Mouse (Mus musculus): ENCODE data around the gene Olfr1420.
A peak's percentile ranks its signal among the peaks of the same experiment; 100 is the strongest.
"Not testable (repeated sequence)": the region's sequence is repeated elsewhere in the genome, so short reads cannot be mapped to it uniquely, and the experiment has no call there.

Olfr1420 gene

GRCm38 (mm10) chr19:11886265-11886664 is at the start of gene Olfr1420:
Olfr1420 (plus strand) TSS chr19:11886565.
- no peak for DNase-seq (ENCODE audit: low read depth)

- no peak for DNase-seq (ENCODE audit: low read depth)
Observed at GRCm38 (mm10) chr19:11839119-11839518, 47.2 kb upstream of the Olfr1420 start, which contains the start of gene Olfr1417. Olfr1417 (minus strand) TSS chr19:11839219.

DNA sequence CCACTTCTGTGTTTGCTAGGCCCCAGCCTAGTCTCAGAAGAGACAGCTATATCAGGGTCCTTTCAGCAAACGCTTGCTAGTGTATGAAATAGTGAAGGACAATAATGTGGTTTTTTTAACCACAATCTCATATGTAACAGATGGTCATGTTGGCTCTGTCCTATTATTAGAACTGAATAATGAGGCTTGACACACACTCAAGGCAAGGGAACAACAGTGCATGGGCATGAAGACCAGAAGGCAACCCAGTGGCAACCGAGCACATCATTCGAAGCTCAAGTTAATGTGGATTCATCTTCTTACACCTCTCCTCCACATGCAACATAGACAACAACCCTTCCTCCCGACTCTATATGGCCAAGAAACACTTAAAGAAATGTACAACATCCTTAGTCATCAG is 40.0 kb upstream of the Olfr1420 start:
- DNase-seq (ENCODE audit: low read depth), result no peak

DNA sequence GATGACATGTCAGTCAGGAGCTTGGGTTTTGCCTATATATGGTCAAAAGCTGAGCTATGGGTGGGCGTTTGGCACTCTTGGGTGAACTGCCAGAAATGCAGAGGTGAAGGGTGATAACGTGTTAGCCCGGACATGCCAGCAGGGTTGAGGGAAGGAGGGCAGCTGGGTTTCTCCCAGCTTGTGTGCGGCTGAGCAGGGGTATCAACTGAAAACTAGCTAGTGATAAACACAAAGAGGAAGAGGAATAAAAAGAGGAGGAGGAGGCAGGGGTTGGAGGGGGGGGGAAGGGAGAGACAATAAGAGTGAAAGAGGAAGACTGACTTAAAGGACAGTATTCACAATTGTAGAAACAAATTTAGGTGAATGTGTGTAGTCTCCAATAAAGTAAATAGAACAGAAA is 33.7 kb upstream of the Olfr1420 start:
- no peak for DNase-seq (ENCODE audit: low read depth)

DNA sequence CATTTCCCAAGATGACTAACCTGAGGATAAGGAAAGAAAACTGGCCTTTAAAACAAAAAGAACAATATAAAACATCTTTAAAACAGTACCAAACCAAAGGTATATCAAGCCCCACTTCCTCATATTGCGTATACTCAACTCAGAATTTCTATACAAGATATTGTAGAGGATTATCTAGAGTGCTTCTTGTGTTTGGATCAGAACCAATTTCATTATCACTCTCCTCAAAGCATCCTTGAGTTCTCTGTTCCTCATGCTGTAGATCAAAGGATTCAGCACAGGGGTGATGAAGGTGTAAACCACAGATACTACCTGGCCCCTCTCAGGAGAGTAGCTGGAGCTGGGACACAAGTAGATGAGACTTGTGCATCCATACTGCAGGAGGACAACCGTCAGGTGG is 31.5 kb upstream of the Olfr1420 start:
- no peak for DNase-seq (ENCODE audit: low read depth)

DNA sequence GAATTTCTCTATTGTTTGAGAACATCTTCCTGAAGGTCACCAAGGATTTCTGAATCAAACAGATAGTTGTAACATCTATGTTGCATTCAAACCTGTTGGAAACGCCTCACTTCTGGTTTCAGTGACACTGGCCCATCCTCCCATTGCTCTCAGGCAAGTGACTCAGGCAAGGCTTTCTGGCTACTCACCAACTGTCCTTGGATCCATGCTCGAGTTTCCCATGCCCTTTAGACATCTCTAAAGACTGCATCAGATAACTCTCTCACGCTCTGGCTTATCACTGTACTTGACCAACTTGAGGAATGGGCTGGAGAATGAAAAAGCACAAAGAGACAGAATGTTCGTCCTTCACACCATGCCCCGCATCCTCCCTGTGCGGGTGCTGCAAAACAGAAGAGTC is 29.9 kb upstream of the Olfr1420 start:
- DNase-seq (ENCODE audit: low read depth), result no peak

- no peak for DNase-seq (ENCODE audit: low read depth)
Observed at GRCm38 (mm10) chr19:11860966-11861365, 25.4 kb upstream of the Olfr1420 start, which contains the start of gene Olfr1418. Olfr1418 (minus strand) TSS chr19:11861066.

DNA sequence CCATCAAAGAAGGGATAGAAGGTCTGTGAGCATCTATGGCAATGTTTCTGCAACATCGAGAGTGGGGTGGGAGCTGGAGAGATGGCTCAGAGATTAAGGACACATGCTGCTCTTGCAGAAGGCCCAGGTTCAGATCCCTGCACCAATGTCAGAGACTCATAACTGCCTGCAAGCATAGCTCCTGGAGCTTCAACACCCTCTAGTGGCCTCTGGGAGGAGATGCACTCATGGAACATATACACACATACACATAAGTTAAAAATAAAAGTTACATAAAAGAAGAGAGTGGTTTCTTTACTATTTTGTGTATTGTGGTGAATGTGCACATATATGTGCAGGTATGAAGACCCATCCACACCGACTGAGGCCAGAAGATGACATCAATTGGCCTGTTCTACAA is 18.5 kb upstream of the Olfr1420 start:
- DNase-seq (ENCODE audit: low read depth), result no peak

GRCm38 (mm10) chr19:11875006-11875405 is 11.4 kb upstream of the Olfr1420 start, which contains the start of gene Olfr1419:
Olfr1419 (minus strand) TSS chr19:11875106.
- no peak for DNase-seq (ENCODE audit: low read depth)

- DNase-seq (ENCODE audit: low read depth), result not testable (repeated sequence)
Observed at GRCm38 (mm10) chr19:11878404-11878803, 8.0 kb upstream of the Olfr1420 start.

GRCm38 (mm10) chr19:11911021-11911420 is 24.7 kb downstream of the Olfr1420 start:
- no peak for DNase-seq (ENCODE audit: low read depth)

- DNase-seq (ENCODE audit: low read depth), result no peak
Observed at GRCm38 (mm10) chr19:11911603-11912002, 25.2 kb downstream of the Olfr1420 start.

- DNase-seq (ENCODE audit: low read depth), result peak; percentile 99
Observed at GRCm38 (mm10) chr19:11912037-11912532, 25.7 kb downstream of the Olfr1420 start, which contains the start of gene Patl1. Patl1 (plus strand) TSS chr19:11912399.

DNA sequence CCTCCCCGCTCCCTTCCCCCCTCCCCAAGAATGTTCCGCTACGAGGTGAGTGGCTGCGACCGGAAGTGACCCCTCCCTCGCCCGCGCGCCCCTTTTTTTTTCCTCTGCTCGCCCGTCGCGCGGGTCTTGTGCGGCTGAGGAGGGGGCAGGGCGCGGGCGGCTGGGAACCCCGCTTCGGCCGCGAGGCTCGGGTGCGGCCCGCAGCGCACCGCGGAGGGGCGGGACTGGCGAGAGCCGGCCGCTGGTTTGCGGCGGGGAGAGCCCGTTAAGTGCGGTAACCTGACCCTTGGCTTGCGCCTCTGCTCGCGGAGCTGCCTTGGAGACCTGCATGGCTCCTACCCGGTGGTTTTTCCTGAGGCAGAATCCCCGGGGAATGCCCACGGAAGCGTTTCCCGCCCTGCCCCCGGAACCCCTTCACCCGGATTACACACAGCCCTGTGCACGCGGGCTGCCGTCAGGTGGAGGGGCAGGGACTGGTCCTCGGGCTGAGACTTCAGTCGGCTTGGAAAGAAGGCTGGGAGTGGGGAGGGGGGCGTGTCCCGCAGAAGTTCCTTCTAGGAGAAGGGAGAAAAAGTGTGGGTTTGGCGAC is 26.3 kb downstream of the Olfr1420 start:
- peak; percentile 69 for DNase-seq (ENCODE audit: low read depth)

GRCm38 (mm10) chr19:11915804-11916203 is 29.4 kb downstream of the Olfr1420 start:
- DNase-seq (ENCODE audit: low read depth), result no peak

DNA sequence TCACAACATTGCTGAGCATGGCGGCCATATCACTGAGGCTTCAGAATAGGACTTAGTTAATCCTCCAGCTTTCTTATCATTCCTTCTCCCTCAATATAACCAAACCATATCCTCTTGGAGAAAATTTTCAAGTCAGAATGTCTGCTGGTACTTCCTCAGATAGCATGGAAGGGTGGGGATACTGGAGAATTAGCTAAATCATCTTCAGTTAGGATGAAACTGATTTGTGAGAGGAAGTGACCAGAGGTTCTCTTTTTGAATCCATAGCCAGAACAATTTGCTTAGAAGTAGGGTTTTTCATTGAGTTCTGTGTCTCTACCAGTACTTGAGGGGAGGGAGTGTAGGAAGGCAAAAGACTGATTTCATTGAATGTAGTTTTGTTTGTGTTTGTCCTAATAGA is 35.7 kb downstream of the Olfr1420 start:
- DNase-seq (ENCODE audit: low read depth), result no peak

DNA sequence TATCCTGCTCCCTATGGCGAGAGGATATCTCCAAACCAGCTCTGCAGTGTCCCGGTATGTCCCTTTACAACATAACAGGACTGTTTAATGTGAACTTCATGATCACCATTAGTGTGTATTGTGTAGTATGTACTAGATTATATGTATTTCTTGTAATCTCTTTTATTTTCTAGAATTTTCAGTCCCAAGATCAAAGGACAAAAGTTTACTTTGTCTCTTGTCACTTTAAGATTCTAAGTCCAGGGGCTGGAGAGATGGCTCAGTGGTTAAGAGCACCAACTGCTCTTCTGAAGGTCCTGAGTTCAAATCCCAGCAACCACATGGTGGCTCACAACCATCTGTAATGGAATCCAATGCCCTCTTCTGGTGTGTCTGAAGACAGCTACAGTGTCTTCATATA is 36.1 kb downstream of the Olfr1420 start:
- DNase-seq (ENCODE audit: low read depth), result not testable (repeated sequence)

DNA sequence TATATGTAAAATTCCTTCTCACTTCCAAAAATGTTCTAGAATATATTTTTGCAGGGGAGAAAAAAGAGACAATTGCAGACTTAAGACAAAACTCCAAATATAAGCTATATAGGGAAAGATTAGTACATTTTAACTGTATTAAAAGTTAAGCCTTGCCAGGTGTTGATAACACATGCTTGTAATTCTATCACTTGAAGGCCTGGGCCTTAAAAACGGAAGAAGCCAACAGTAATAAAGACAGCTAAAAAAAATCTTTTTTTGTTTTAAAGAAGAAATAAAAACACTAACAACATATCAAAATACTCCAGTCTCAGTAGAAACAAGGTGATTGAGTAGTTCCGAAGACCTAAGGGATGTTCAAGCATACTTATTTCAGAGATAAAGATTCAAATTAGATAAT is 40.0 kb downstream of the Olfr1420 start:
- DNase-seq (ENCODE audit: low read depth), result no peak

DNA sequence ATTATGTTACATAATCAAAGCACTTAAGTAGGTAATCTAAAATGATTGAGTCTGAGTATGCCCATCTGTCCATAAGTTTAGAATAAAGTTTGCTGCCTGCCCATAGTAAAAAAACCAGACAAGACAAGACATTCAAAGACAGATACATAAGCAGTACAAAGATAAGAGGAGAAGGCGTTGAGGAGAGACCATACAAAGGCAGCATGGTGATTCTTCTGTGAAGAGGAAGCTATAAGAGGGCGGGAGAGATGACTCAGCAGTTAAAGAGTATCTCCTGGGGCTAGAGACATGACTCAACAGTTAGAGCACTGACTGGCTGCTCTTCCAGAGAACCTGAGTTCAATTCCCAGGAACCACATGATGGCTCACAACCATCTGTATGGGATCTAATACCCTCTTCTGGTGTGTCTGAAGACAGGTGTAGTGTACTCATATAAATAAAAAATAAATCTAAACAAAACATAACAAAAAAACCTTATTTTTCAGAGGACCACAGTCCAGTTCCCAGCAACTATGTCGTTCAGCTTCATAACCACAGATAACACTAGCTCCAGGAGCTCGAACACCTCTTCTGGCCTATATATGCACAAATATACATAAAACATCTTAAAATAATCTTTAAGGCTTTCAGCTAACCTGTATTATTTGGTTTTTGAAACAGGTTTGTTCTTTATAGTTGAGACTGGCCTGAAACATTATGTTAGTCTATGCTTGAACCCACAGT is 41.8 kb downstream of the Olfr1420 start:
- no peak for DNase-seq (ENCODE audit: low read depth)

DNA sequence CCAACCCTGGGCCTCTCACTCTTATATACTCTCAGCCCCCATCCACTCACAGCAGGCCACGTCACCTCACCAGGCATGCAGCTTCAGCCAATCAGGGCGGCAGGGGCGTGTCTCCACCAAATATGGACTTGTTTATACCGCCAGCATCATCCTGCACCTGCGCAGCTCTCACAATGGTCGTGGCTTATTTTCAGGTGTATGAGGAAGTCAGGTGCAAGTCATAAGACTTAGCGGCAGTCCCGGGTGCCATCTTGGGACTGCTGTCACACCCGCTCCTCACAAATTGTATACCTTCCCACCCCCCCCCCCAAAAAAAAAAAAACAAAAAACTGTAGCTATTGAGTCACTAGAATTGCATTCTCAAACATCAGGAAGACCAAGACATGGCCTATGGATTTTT is 60.1 kb downstream of the Olfr1420 start:
- not testable (repeated sequence) for DNase-seq (ENCODE audit: low read depth)
